Mouse (Mus musculus) kidney, adult 9 months (tissue): ENCODE data around the gene Magt1.
A peak's percentile ranks its signal among the peaks of the same experiment; 100 is the strongest.
"Not testable (repeated sequence)": the region's sequence is repeated elsewhere in the genome, so short reads cannot be mapped to it uniquely, and the experiment has no call there.

ENCODE experiments used
- DNase-seq: peaks from one replicate; pipeline ENCODE4 v3.0.0; 2022

The Magt1 gene

DNA sequence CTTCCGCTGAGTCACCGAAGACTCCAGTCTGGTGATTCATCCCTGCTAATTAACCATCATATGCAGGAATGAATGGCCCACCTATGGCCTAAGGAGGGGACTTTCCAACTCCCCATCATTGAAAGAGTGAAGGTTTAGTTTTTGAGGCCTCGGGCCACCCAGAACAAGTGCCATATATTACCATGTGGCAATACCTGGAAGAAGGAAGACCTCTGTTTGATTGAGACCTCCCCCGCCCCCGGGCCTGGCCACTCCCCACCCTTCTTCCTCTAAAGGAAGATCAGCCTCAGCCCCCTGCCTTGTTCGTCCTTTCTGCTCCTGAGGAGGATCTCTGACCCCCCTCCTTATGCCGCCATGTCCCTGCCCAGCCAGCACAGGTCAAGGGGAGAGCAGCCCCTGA, 72.5 kb downstream of the Magt1 start:
- no peak for DNase-seq

GRCm38 (mm10) chrX:105937736-105938135, 74.0 kb downstream of the Magt1 start:
- DNase-seq, result no peak

- DNase-seq, result peak; percentile 35
Observed at GRCm38 (mm10) chrX:105934341-105934740, 77.4 kb downstream of the Magt1 start.

GRCm38 (mm10) chrX:105929478-105930038, 82.1 kb downstream of the Magt1 start:
- DNase-seq, result no peak

DNA sequence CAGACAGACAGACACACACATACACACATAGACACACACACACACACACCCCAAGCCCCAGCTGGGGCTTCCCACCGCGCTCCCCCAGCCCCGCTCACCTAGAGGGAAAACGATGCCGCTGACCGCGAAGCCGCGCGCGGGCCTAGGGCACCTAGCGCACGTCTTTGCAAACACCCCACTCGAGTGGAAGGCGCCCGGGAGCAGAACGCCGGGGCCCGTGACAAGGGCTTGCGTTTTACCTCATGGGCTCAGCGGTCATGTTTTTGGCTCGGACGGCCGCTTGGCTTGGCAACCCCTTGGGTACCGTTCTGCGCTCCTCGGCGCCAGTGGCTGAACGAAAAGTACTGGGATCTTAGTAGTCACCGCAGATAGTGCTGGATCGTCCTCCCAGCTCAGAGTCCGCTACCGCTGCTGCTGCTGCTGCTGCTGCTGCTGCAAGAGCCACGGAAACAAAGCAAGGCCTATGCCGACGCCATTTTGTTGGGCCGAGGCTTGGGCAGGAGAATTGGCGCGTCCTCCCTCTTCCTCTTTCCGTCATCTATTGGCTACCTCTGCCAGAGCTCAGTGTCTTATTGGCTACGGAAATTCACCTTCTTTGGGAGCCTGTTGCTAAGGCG, 82.7 kb downstream of the Magt1 start, which contains the start of gene Atrx:
Gene Atrx (minus strand): TSS at position 543 of the 617 bp plus-strand sequence.
- peak; percentile 84 for DNase-seq

- peak; percentile 36 for DNase-seq
Observed at GRCm38 (mm10) chrX:105927941-105928860, 83.5 kb downstream of the Magt1 start.

DNA sequence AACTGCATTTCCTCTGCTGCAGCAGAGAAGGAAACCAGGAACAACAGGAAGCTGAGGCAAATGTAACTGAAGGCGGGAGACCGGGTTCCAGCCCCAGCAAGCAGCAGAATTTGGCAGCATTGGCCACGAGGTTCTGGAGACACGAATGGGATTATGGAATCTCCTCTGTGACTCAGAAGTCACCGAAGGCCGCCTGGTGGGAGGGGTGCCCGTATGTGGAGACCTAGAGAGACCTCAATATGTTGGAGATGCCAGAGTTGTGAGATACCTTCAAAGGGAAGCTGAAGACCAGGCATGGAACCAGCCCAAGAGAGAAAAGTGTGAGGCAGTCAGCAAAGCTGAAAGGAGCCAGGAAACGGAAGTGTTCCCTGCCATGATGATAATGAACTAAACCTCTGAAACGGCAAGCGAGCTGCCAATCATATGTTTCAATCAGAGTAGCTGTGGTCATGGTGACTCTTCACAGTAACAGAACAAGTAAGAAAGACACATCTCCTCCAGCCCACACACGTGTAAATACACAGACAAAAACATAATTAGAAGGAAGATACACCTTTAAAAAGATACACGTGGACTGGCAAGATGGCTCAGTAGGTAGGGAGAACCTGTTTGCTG, 85.5 kb downstream of the Magt1 start:
- no peak for DNase-seq

GRCm38 (mm10) chrX:105924326-105925070, 87.2 kb downstream of the Magt1 start:
- DNase-seq, result no peak

DNA sequence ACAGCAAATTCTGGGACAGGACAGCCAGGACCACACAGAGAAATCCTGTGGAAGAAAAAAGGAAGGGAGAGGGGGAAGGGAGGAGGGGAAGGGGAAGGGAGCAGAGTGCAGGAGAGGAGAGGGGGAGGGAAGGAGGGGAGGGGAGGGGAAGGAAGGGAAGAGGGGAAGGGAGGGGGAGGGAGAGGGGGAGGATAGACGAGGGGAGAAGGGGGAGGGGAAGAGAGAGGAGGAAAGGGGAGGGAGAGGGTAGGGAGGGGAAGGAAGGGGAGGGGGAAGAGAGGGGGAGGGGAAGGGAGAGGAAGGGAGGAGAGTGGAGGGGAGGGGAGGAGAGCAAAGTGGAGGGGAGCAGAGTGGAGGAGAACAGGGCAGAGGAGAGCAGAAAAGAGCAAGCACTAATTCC, 87.8 kb downstream of the Magt1 start:
- DNase-seq, result no peak

DNA sequence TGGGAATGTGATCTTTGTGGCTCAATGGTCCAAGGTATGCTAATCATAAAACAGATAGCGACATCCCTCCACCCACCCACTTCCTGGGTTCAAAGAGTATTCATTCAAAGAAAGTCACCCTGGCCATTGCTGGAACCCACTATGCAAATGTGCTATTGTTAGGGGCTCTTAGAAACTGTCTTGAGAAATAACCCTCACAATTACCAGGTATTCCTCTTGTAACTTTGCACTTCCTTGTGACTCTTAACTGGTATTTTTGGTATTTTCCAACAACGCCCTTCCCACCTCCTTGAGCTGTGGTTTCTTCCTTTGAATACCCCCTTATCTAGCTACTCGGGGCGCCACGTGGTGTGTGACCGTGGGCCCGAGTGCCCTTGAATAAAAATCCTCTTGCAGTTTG, 88.7 kb downstream of the Magt1 start:
- DNase-seq, result not testable (repeated sequence)

DNA sequence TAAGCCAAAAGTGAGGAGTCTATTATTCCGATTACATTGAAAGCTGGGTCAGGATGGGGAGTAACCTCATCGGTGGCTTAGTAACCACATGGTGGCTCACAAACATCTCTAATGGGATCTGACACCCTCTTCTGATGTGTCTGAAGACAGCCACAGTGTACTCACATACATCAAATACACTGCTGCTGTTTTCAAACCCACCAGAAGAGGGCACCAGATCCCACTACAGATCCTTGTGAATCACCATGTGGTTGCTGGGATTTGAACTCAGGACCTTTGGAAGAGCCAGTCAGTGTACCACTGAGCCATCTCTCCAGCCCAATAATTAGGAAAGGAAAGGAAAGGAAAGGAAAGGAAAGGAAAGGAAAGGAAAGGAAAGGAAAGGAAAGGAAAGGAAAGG, 90.3 kb downstream of the Magt1 start:
- DNase-seq, result peak; percentile 37
